Mouse (Mus musculus) leukemia stem cell, adult 10-12 weeks (primary cell): ENCODE data around the gene Syt3. TPM values are rescaled to one million over a fixed set of nuclear protein-coding genes. Genes with fewer than 3 reads are reported as not detected.

ENCODE experiments used
- polyA plus RNA-seq: library from polyadenylated mRNA; stranded (reverse); fragments of >175 nt; gene quantifications from 2 replicates; pipeline ENCODE4 v1.2.3, GENCODE M21; 2012; ENCODE audit warnings: low replicate concordance

Gene Syt3
- 0.24 and 0.44 TPM in 2 replicates for polyA plus RNA-seq

DNA sequence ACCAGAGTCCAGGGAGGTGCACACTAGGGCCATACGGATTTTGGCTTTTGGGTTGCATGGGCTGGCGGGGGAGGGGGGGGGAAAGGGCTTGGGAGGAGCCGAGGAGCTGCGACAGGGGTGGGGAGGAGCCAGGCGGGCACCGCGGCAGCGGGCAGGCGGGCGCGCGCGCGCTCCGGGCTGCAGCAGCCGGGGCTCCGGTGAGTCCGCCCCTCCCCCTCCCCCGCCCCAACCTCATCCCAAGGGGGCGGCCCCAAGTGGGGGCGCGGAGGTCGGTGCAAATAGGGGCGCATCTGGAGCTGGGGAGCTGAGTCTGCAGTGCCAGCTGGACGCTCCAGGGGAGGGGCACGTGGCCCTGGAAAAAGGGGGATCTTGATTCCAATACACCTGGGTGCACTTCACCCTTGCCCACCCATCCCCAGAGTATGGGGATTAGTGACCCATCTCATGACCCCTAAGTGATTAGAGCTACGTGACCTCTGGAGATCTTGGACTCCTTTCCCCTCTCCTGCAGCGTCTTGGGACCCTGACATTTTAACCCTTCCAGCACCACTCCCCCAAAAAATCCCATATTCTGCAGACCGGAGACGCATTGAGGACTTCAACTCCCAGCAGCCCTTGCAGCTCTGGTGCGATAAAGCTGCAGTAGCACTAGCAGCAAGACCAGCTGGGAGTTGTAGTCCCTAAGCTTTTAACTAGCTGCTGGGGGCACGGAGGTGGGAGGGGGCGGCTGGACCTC is at the start of gene Syt3:
Syt3 (plus strand) TSS at position 123 of the 736 bp plus-strand sequence.

DNA sequence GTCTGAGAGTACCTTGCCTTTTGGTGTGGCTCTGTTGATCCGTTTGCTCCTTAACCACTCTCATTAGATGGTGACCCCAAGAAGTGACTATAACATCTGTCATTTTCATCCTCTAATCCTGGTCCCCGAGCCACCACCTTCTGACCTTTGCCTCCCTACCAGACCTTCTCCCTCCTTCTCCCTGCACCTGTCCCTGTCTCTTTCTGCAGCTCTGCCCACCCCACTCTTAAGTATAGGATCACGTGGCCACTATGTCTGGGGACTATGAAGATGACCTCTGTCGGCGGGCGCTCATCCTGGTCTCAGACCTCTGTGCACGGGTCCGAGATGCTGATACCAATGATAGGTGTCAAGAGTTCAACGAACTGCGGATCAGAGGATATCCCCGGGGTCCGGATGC is 1.8 kb downstream of the Syt3 start, which contains the start of gene 1700008O03Rik:
1700008O03Rik (minus strand) TSS at position 101 of the 400 bp plus-strand sequence.

GRCm38 (mm10) chr7:44428968-44429521 is 45.1 kb downstream of the Syt3 start, which contains the start of gene Lrrc4b:
Gene Lrrc4b (plus strand): TSS chr7:44429018.

Other genes with a start within 250 kb of the Syt3 start
- gene Klk1b16, start 247.3 kb upstream of the Syt3 start, polyA plus RNA-seq: not detected in 2 replicates
- not detected in 2 replicates for gene Klk1b24, start 195.9 kb upstream of the Syt3 start, polyA plus RNA-seq
- gene Klk1b3, start 185.9 kb upstream of the Syt3 start, polyA plus RNA-seq: not detected in 2 replicates
- not detected in 2 replicates for gene Klk1b4, start 176.7 kb upstream of the Syt3 start, polyA plus RNA-seq
- 0.30 TPM in 1 of 2 replicates, not detected in the other for gene Klk1b5, start 168.2 kb upstream of the Syt3 start, polyA plus RNA-seq
- gene Klk1, start 158.7 kb upstream of the Syt3 start, polyA plus RNA-seq: 1.5 and 4.1 TPM in 2 replicates
- gene Gm36864, start 147.9 kb upstream of the Syt3 start, polyA plus RNA-seq: not detected in 2 replicates
- gene 1700028J19Rik, start 137.4 kb upstream of the Syt3 start, polyA plus RNA-seq: 0.83 TPM in 1 of 2 replicates, not detected in the other
- gene 2410002F23Rik, start 137.4 kb upstream of the Syt3 start, polyA plus RNA-seq: 116 and 153 TPM in 2 replicates
- not detected in 2 replicates for gene Acp4, start 126.7 kb upstream of the Syt3 start, polyA plus RNA-seq
- gene Gm15517, start 122.7 kb upstream of the Syt3 start, polyA plus RNA-seq: not detected in 2 replicates
- gene Clec11a, start 77.2 kb upstream of the Syt3 start, polyA plus RNA-seq: 0.48 and 0.55 TPM in 2 replicates
- 10.4 and 21.0 TPM in 2 replicates for gene Shank1, start 73.8 kb upstream of the Syt3 start, polyA plus RNA-seq
- 0.23 TPM in 1 of 2 replicates, not detected in the other for gene 1700008O03Rik, start 1.7 kb downstream of the Syt3 start, polyA plus RNA-seq
- gene Lrrc4b, start 44.9 kb downstream of the Syt3 start, polyA plus RNA-seq: not detected in 2 replicates
- 0.30 TPM in 1 of 2 replicates, not detected in the other for gene Aspdh, start 81.3 kb downstream of the Syt3 start, polyA plus RNA-seq
- 650 and 1,462 TPM in 2 replicates for gene Josd2, start 83.9 kb downstream of the Syt3 start, polyA plus RNA-seq
- 406 and 427 TPM in 2 replicates for gene Emc10, start 112.4 kb downstream of the Syt3 start, polyA plus RNA-seq
- 6.6 and 8.4 TPM in 2 replicates for gene Fam71e1, start 112.5 kb downstream of the Syt3 start, polyA plus RNA-seq
- 0.79 TPM in 1 of 2 replicates, not detected in the other for gene Mybpc2, start 140.6 kb downstream of the Syt3 start, polyA plus RNA-seq
- gene Spib, start 148.0 kb downstream of the Syt3 start, polyA plus RNA-seq: 161 and 223 TPM in 2 replicates
- 279 and 341 TPM in 2 replicates for gene Pold1, start 164.7 kb downstream of the Syt3 start, polyA plus RNA-seq
- gene Nr1h2, start 169.8 kb downstream of the Syt3 start, polyA plus RNA-seq: 345 and 359 TPM in 2 replicates
- 13.3 and 28.4 TPM in 2 replicates for gene Napsa, start 188.3 kb downstream of the Syt3 start, polyA plus RNA-seq
- gene Kcnc3, start 206.6 kb downstream of the Syt3 start, polyA plus RNA-seq: 3.2 and 3.3 TPM in 2 replicates